Mouse (Mus musculus) forebrain, postnatal 0 days (tissue): ENCODE results near the gene Glyctk. TPM values are rescaled to one million over a fixed set of nuclear protein-coding genes. Genes with fewer than 3 reads are reported as not detected.
A peak's percentile ranks its signal among the peaks of the same experiment; 100 is the strongest.

Experiments
- ATAC-seq: fragments of 200-750 bp; cut with Nextera tagmentation; 2 replicates; pipeline ENCODE4 v1.8.0; 2017; ENCODE audit warnings: mild to moderate bottlenecking, moderate library complexity
- DNase-seq: peaks from one replicate; pipeline ENCODE4 v3.0.0-alpha.2; 2015
- H3K27ac ChIP-seq: fragments of 300-500 bp; sonication (generic); 2 replicates; pipeline ENCODE4 v1.5.1; 2014; ENCODE audit warnings: low read depth, mild to moderate bottlenecking, antibody characterized with exemption, low read length, moderate library complexity, mixed read lengths
- H3K27me3 ChIP-seq: fragments of 300-500 bp; sonication (generic); 2 replicates; pipeline ENCODE4 v1.6.1; 2014; ENCODE audit warnings: mild to moderate bottlenecking, low read length, mixed read lengths; ENCODE audit not compliant: insufficient read depth
- H3K36me3 ChIP-seq: fragments of 300-500 bp; sonication (generic); 2 replicates; pipeline ENCODE4 v1.6.1; 2014; ENCODE audit warnings: mild to moderate bottlenecking, moderate library complexity; ENCODE audit not compliant: insufficient read depth
- H3K4me1 ChIP-seq: fragments of 300-500 bp; sonication (generic); 2 replicates; pipeline ENCODE4 v1.6.1; 2014; ENCODE audit warnings: antibody characterized with exemption; ENCODE audit not compliant: insufficient read depth
- H3K4me2 ChIP-seq: fragments of 300-500 bp; sonication (generic); 2 replicates; pipeline ENCODE4 v1.6.1; 2014; ENCODE audit warnings: low read depth, mild to moderate bottlenecking, moderate library complexity
- H3K4me3 ChIP-seq: fragments of 300-500 bp; sonication (generic); 2 replicates; pipeline ENCODE4 v1.5.1; 2014; ENCODE audit warnings: low read depth, low read length, mixed read lengths
- H3K9ac ChIP-seq: fragments of 300-500 bp; sonication (generic); 2 replicates; pipeline ENCODE4 v1.6.1; 2014; ENCODE audit warnings: mild to moderate bottlenecking
- H3K9me3 ChIP-seq: fragments of 300-500 bp; sonication (generic); 2 replicates; pipeline ENCODE4 v1.6.1; 2016; ENCODE audit warnings: low read length
- CTCF ChIP-seq: sonication (generic); IDR thresholded peaks from 2 replicates; pipeline ENCODE4 v1.5.1; 2016; ENCODE audit warnings: antibody characterized with exemption, control low read depth, low read depth
- WGBS: fragments of 180-500 bp; shearing (Covaris S2); extraction: QIAGEN DNeasy Blood & Tissue Kit; methylation state at CpG from one replicate; pipeline ENCODE4 v1.1.7; 2014; 5-methylcytosine and 5-hydroxymethylcytosine counted together
- polyA plus RNA-seq: library from polyadenylated mRNA; unstranded; fragments of >200 nt; fragmentation: Nextera tagmentation; extraction: Ambion mirVana; gene quantifications from 2 replicates; pipeline ENCODE4 v1.2.1, GENCODE M21; 2015
- total RNA-seq: library from RNA; depleted of rRNA; stranded (reverse); fragments of >200 nt; gene quantifications from 2 replicates; pipeline ENCODE4 v1.2.3, GENCODE M21; 2014

Gene Glyctk
- total and polyA plus RNA-seq, 2 experiments from 2014 or later, result 1.1 to 3.0 TPM

- WGBS, result 82% methylated on average over 9 of the region's 9 CpGs
- H3K4me2 ChIP-seq, result peak overlapping the region; percentile 78; the same call in 1 of the 2 replicates
- H3K4me1 ChIP-seq, result peaks cover 7% of the 10 kb centered on the region; the same call in 1 of the 2 replicates
- H3K4me3 ChIP-seq, result peak overlapping the region; percentile 53; the same call in 1 of the 2 replicates
- no peaks in the 10 kb centered on the region for H3K36me3 ChIP-seq
- DNase-seq (no peak), ATAC-seq (no peak)
- no peak overlapping the region for H3K9ac ChIP-seq
- no peak overlapping the region for H3K27ac ChIP-seq
- H3K9me3 ChIP-seq, result no peaks in the 10 kb centered on the region
- H3K27me3 ChIP-seq, result no peaks in the 10 kb centered on the region; the same call in 1 of the 2 replicates
- no peak for TF ChIP-seq CTCF
Measured at GRCm38 (mm10) chr9:106159237-106159636, 1.3 kb upstream of the Glyctk start.

GRCm38 (mm10) chr9:106157623-106157925 is 364 bp downstream of the Glyctk start:
- H3K9ac ChIP-seq, result no peak overlapping the region
- peak; percentile 21; the same call in 1 of the 2 replicates for TF ChIP-seq CTCF
- DNase-seq, result no peak
- H3K4me2 ChIP-seq, result no peak overlapping the region
- no peak overlapping the region for H3K4me3 ChIP-seq
- no peak overlapping the region for H3K27ac ChIP-seq
- no peak for ATAC-seq
- H3K4me1 ChIP-seq, result peaks cover 7% of the 10 kb centered on the region; the same call in 1 of the 2 replicates
- WGBS, result 84% methylated on average over 10 of the region's 10 CpGs
- H3K27me3 ChIP-seq, result no peaks in the 10 kb centered on the region; the same call in 1 of the 2 replicates
- no peaks in the 10 kb centered on the region for H3K9me3 ChIP-seq
- peaks cover 1% of the 10 kb centered on the region; the same call in 1 of the 2 replicates for H3K36me3 ChIP-seq

- H3K36me3 ChIP-seq, result peaks cover 5% of the 10 kb centered on the region
- WGBS, result 80% methylated on average over 21 of the region's 21 CpGs
- no peaks in the 10 kb centered on the region; the same call in 1 of the 2 replicates for H3K27me3 ChIP-seq
- no peak overlapping the region for H3K9ac ChIP-seq
- no peaks in the 10 kb centered on the region for H3K9me3 ChIP-seq
- no peak overlapping the region for H3K4me3 ChIP-seq
- DNase-seq, result no peak
- ATAC-seq, result no peak
- no peak for TF ChIP-seq CTCF
- H3K4me2 ChIP-seq, result no peak overlapping the region
- no peak overlapping the region for H3K27ac ChIP-seq
- peaks cover 7% of the 10 kb centered on the region; the same call in 1 of the 2 replicates for H3K4me1 ChIP-seq
Measured at GRCm38 (mm10) chr9:106156921-106157622, 866 bp downstream of the Glyctk start.

- ATAC-seq, result peak; percentile 78
- 47% methylated on average over 5 of the region's 5 CpGs for WGBS
Measured at GRCm38 (mm10) chr9:106156419-106156818, 1.5 kb downstream of the Glyctk start.

GRCm38 (mm10) chr9:106154106-106154505 is 3.8 kb downstream of the Glyctk start:
- Histone ChIP-seq H3K9me3 (no peaks in the 10 kb centered on the region), H3K4me3 (no peak overlapping the region), H3K4me2 (no peak overlapping the region), H3K4me1 (no peaks in the 10 kb centered on the region), H3K27ac (no peak overlapping the region), H3K27me3 (no peaks in the 10 kb centered on the region; the same call in 1 of the 2 replicates), H3K9ac (no peak overlapping the region), H3K36me3 (peaks cover 5% of the 10 kb centered on the region)
- DNase-seq, result no peak
- whole genome bisulfite sequencing, result 84% methylated on average over 9 of the region's 9 CpGs
- ATAC-seq, result no peak
- no peak for TF ChIP-seq CTCF

More at GRCm38 (mm10) chr9:106156419-106156818, 1.5 kb downstream of the Glyctk start:
- Histone ChIP-seq H3K9me3 (no peaks in the 10 kb centered on the region), H3K27me3 (no peaks in the 10 kb centered on the region), H3K4me3 (no peak overlapping the region), H3K36me3 (peaks cover 5% of the 10 kb centered on the region), H3K27ac (no peak overlapping the region), H3K4me1 (peaks cover 7% of the 10 kb centered on the region; the same call in 1 of the 2 replicates), H3K4me2 (no peak overlapping the region), H3K9ac (no peak overlapping the region)
- peak; percentile 83 for DNase-seq
- peak; percentile 88 for TF ChIP-seq CTCF

GRCm38 (mm10) chr9:106149399-106149754 is 8.6 kb downstream of the Glyctk start:
- Histone ChIP-seq H3K27me3 (peaks cover 6% of the 10 kb centered on the region; the same call in 1 of the 2 replicates), H3K36me3 (peaks cover 5% of the 10 kb centered on the region), H3K27ac (peak overlapping the region; percentile 74), H3K9me3 (no peaks in the 10 kb centered on the region), H3K9ac (peak overlapping the region; percentile 78), H3K4me2 (peak overlapping the region; percentile 69), H3K4me3 (peak overlapping the region; percentile 56), H3K4me1 (no peaks in the 10 kb centered on the region; the same call in 1 of the 2 replicates)
- TF ChIP-seq CTCF, result no peak
- DNase-seq (no peak), ATAC-seq (no peak)
- 11% methylated on average over 10 of the region's 10 CpGs for WGBS

GRCm38 (mm10) chr9:106148541-106149398 is 9.2 kb downstream of the Glyctk start:
- Histone ChIP-seq H3K4me2 (peak overlapping the region; percentile 69), H3K27me3 (peaks cover 6% of the 10 kb centered on the region; the same call in 1 of the 2 replicates), H3K4me3 (peak overlapping the region; percentile 56), H3K4me1 (no peaks in the 10 kb centered on the region; the same call in 1 of the 2 replicates), H3K36me3 (peaks cover 5% of the 10 kb centered on the region), H3K9me3 (no peaks in the 10 kb centered on the region), H3K9ac (peak overlapping the region; percentile 78), H3K27ac (peak overlapping the region; percentile 74)
- 1% methylated on average over 35 of the region's 36 CpGs for WGBS
- peak; percentile 53 for TF ChIP-seq CTCF
- ATAC-seq (peak; percentile 81), DNase-seq (peak; percentile 66)
